Mouse (Mus musculus) limb, embryonic 11.5 days (tissue): ENCODE data around the gene Tgm6. TPM values are rescaled to one million over a fixed set of nuclear protein-coding genes. Genes with fewer than 3 reads are reported as not detected.

Source experiments
- ATAC-seq: fragments of 200-750 bp; cut with Nextera tagmentation; 2 replicates; pipeline ENCODE4 v1.8.0; 2017; ENCODE audit warnings: low read depth; ENCODE audit not compliant: insufficient number of reproducible peaks, low FRiP score, low TSS enrichment
- DNase-seq: peaks from one replicate; pipeline ENCODE4 v3.0.0-alpha.2; 2015; ENCODE audit warnings: low spot score
- H3K27ac ChIP-seq: fragments of 300-500 bp; sonication (generic); replicated peaks from 2 replicates; pipeline ENCODE4 v1.5.1; 2014; ENCODE audit warnings: low read depth, mild to moderate bottlenecking, low read length
- H3K27me3 ChIP-seq: fragments of 300-500 bp; sonication (generic); 2 replicates; pipeline ENCODE4 v1.6.1; 2014; ENCODE audit warnings: mild to moderate bottlenecking, low read length, mixed read lengths; ENCODE audit not compliant: control insufficient read depth, insufficient read depth
- H3K36me3 ChIP-seq: fragments of 300-500 bp; sonication (generic); 2 replicates; pipeline ENCODE4 v1.6.1; 2014; ENCODE audit warnings: mild to moderate bottlenecking, low read length, moderate library complexity, mixed read lengths; ENCODE audit not compliant: control insufficient read depth, insufficient read depth
- H3K4me1 ChIP-seq: fragments of 300-500 bp; sonication (generic); 2 replicates; pipeline ENCODE4 v1.6.1; 2014; ENCODE audit warnings: low read length, mixed read lengths; ENCODE audit not compliant: control insufficient read depth, insufficient read depth
- H3K4me2 ChIP-seq: fragments of 300-500 bp; sonication (generic); 2 replicates; pipeline ENCODE4 v1.6.1; 2014; ENCODE audit warnings: low read depth, mild to moderate bottlenecking, moderate library complexity; ENCODE audit not compliant: severe bottlenecking
- H3K4me3 ChIP-seq: fragments of 300-500 bp; sonication (generic); 2 replicates; pipeline ENCODE4 v1.5.1; 2014; ENCODE audit warnings: low read depth, low read length
- H3K9ac ChIP-seq: fragments of 300-500 bp; sonication (generic); 2 replicates; pipeline ENCODE4 v1.6.1; 2014; ENCODE audit warnings: mild to moderate bottlenecking, low read length
- H3K9me3 ChIP-seq: fragments of 300-500 bp; sonication (generic); 2 replicates; pipeline ENCODE4 v1.6.1; 2016; ENCODE audit warnings: low read length; ENCODE audit not compliant: control insufficient read depth
- WGBS: fragments of 180-500 bp; shearing (Covaris S2); extraction: QIAGEN DNeasy Blood & Tissue Kit; methylation state at CpG from one replicate; pipeline ENCODE4 v1.1.7; 2014; 5-methylcytosine and 5-hydroxymethylcytosine counted together
- polyA plus RNA-seq: library from polyadenylated mRNA; unstranded; fragments of >200 nt; fragmentation: Nextera tagmentation; extraction: Ambion mirVana; gene quantifications from 2 replicates; pipeline ENCODE4 v1.2.1, GENCODE M21; 2014

Gene Tgm6
- polyA plus RNA-seq, 1 experiment from 2014 or later = not detected

DNA sequence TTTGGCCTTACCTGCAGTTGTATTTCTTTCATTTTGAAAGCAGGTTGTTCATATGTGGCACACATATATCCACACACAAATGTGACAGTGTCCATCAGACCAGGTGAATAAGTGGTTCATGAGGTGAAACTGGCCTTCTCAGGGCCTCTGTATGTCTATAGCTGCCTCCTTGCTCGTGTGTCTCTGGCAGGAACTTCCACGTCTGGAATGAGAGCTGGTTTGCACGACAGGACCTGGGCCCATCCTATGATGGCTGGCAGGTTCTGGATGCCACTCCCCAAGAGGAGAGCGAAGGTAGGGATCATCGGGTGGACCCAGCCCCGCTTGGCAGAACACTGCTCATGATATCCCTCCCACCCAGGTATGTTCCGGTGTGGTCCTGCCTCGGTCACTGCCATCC lies 30.8 kb downstream of the Tgm6 start:
- ATAC-seq (no peak), DNase-seq (no peak)
- Histone ChIP-seq H3K4me2 (no peak overlapping the region), H3K36me3 (no peaks in the 10 kb centered on the region), H3K4me1 (no peaks in the 10 kb centered on the region), H3K27me3 (no peaks in the 10 kb centered on the region), H3K4me3 (no peak overlapping the region), H3K9me3 (no peaks in the 10 kb centered on the region), H3K9ac (no peak overlapping the region), H3K27ac (no peak overlapping the region)
- WGBS = 93% methylated on average over 8 of the region's 8 CpGs

- 86% methylated on average over 23 of the region's 23 CpGs for WGBS
- H3K36me3 ChIP-seq = no peaks in the 10 kb centered on the region
- ATAC-seq = no peak
Observed at GRCm38 (mm10) chr2:130144703-130145324, 32.6 kb downstream of the Tgm6 start.

GRCm38 (mm10) chr2:130146089-130146668 lies 34.0 kb downstream of the Tgm6 start:
- no peak overlapping the region for H3K4me3 ChIP-seq
- no peak overlapping the region for H3K9ac ChIP-seq
- no peaks in the 10 kb centered on the region for H3K4me1 ChIP-seq
- no peaks in the 10 kb centered on the region for H3K27me3 ChIP-seq
- no peak overlapping the region for H3K4me2 ChIP-seq
- DNase-seq (no peak), ATAC-seq (no peak)
- 78% methylated on average over 5 of the region's 5 CpGs for WGBS
- no peaks in the 10 kb centered on the region for H3K9me3 ChIP-seq
- no peak overlapping the region for H3K27ac ChIP-seq
- H3K36me3 ChIP-seq = no peaks in the 10 kb centered on the region

More at GRCm38 (mm10) chr2:130144703-130145324, 32.6 kb downstream of the Tgm6 start:
- Histone ChIP-seq H3K4me1 (no peaks in the 10 kb centered on the region), H3K27me3 (no peaks in the 10 kb centered on the region), H3K9me3 (no peaks in the 10 kb centered on the region), H3K9ac (no peak overlapping the region), H3K4me3 (no peak overlapping the region), H3K27ac (no peak overlapping the region), H3K4me2 (no peak overlapping the region)
- DNase-seq = no peak

GRCm38 (mm10) chr2:130155171-130155570 lies 43.0 kb downstream of the Tgm6 start:
- DNase-seq (no peak), ATAC-seq (no peak)
- H3K27ac ChIP-seq = no peak overlapping the region
- no peaks in the 10 kb centered on the region for H3K9me3 ChIP-seq
- no peak overlapping the region for H3K9ac ChIP-seq
- H3K36me3 ChIP-seq = no peaks in the 10 kb centered on the region
- H3K4me3 ChIP-seq = no peak overlapping the region
- H3K27me3 ChIP-seq = no peaks in the 10 kb centered on the region
- no peaks in the 10 kb centered on the region for H3K4me1 ChIP-seq
- 82% methylated on average over 3 of the region's 3 CpGs for WGBS
- no peak overlapping the region for H3K4me2 ChIP-seq

GRCm38 (mm10) chr2:130155851-130156250 lies 43.6 kb downstream of the Tgm6 start:
- no peaks in the 10 kb centered on the region for H3K4me1 ChIP-seq
- no peak overlapping the region for H3K27ac ChIP-seq
- H3K9ac ChIP-seq = no peak overlapping the region
- H3K36me3 ChIP-seq = no peaks in the 10 kb centered on the region
- ATAC-seq (no peak), DNase-seq (no peak)
- no peak overlapping the region for H3K4me3 ChIP-seq
- H3K27me3 ChIP-seq = no peaks in the 10 kb centered on the region
- H3K9me3 ChIP-seq = no peaks in the 10 kb centered on the region
- no peak overlapping the region for H3K4me2 ChIP-seq

DNA sequence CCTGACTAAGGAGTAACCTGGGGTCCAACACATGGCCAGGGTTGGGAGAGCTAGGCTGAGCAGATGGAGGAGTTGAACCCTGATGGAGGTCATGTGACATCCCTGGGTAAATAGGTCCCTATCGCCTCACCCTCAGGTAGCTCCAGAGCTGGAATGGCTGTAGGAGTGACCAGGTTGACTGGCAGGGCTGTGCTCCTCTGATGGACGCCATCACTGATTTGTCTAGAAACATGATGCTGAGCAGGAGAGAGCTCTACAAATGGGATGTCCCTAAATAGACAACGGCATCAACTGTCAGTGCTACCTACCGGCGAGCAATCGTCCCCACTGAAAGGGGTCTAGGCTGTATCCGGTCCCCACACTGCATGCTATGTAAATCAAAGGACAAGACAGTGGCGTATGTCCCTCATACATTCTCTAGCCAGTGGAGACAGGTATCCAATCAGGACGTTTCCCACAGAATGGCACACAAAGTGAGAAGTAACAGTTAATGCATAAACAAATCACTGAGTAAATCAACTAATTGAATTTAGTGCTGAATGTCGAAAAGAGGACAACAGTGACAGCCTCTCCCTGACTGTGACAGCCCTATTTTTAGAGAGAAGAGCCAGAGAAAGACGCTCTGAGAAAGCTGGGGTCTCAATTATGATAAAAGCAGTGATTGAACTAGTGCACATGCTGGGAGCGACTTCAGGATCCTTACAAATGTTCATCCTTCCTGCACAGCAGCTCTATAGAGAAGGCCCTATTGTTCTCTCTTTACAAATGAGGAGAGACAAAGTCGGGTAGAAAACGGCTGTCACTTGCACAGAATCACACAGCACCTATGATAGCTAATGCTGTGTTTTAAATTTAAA lies 45.2 kb downstream of the Tgm6 start:
- Histone ChIP-seq H3K9ac (no peak overlapping the region), H3K4me1 (no peaks in the 10 kb centered on the region), H3K4me2 (no peak overlapping the region), H3K9me3 (no peaks in the 10 kb centered on the region), H3K27ac (no peak overlapping the region), H3K36me3 (no peaks in the 10 kb centered on the region), H3K4me3 (no peak overlapping the region), H3K27me3 (no peaks in the 10 kb centered on the region)
- ATAC-seq (no peak), DNase-seq (no peak)
- 86% methylated on average over 14 of the region's 14 CpGs for WGBS

DNA sequence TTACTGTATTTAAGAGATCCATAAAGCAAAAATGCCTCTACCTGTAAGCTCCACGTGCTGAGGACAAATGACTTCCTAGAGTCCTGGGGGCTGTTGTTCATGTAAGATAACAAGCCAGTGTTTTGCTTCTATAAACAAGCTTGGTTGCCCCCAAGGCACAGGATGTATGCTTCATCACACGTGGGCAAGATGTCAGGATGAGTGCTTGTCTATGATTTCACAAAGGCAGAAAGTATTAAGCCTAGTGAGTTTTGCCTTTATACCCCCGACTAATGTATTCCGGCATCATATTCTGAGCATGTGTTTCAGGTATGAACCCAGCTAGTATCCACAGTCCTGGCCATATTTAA lies 45.8 kb downstream of the Tgm6 start:
- no peak overlapping the region for H3K27ac ChIP-seq
- DNase-seq (no peak), ATAC-seq (no peak)
- H3K4me1 ChIP-seq = no peaks in the 10 kb centered on the region
- no peaks in the 10 kb centered on the region for H3K36me3 ChIP-seq
- WGBS = 70% methylated on average over 4 of the region's 4 CpGs
- H3K9ac ChIP-seq = no peak overlapping the region
- H3K9me3 ChIP-seq = no peaks in the 10 kb centered on the region
- no peaks in the 10 kb centered on the region for H3K27me3 ChIP-seq
- no peak overlapping the region for H3K4me3 ChIP-seq
- H3K4me2 ChIP-seq = no peak overlapping the region

- 86% methylated on average over 5 of the region's 5 CpGs for WGBS
- no peaks in the 10 kb centered on the region for H3K9me3 ChIP-seq
- ATAC-seq = no peak
Observed at GRCm38 (mm10) chr2:130162701-130163100, 50.5 kb downstream of the Tgm6 start.

More at GRCm38 (mm10) chr2:130162701-130163100, 50.5 kb downstream of the Tgm6 start:
- no peak for DNase-seq
- H3K36me3 ChIP-seq = peaks cover 4% of the 10 kb centered on the region
- no peaks in the 10 kb centered on the region for H3K4me1 ChIP-seq
- no peak overlapping the region for H3K27ac ChIP-seq
- H3K4me2 ChIP-seq = no peak overlapping the region
- no peaks in the 10 kb centered on the region for H3K27me3 ChIP-seq
- no peak overlapping the region for H3K9ac ChIP-seq
- H3K4me3 ChIP-seq = no peak overlapping the region
